Comparison of ENCODE assay signal across 20 mouse cellular contexts in the genomic region with DNA sequence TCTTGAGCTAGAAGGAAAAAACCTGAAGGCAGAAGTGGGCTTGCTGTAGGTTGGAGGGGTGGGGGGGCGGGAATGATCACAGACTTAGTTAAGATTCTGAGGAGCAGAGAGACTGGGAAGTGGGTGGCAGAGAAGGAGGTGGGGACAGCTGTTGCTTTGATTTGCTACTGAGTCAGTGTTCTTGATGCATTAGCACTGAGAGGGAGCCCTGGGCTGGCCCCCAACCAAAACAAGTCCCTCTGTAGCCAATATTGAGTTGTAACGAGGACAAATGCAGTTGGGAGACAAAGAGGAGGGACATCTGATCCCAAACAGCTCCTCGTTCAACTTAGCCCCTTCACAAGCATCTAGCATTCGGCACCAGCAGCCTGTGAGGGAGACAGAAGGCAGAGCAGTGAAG. TPM values are rescaled to one million over a fixed set of nuclear protein-coding genes. Genes with fewer than 3 reads are reported as not detected.
A peak's percentile ranks its signal among the peaks of the same experiment; 100 is the strongest.
DNase-seq lines count a peak whose midpoint lies in the region; ATAC-seq lines count a peak whose summit lies in the region.
"Had no signal": no experiment of that assay in that cellular context is flagged by ENCODE, and none has a peak within 500 bp of the region (broad histone marks: within the 10 kb centered on the region; RNA-seq: fewer than 3 reads in every experiment).

No protein-coding gene starts in this region.

- no peak overlapping the region for H3K9ac ChIP-seq in hindbrain, embryonic 11.5 days (ENCODE audit: low read depth, low read length)
- H3K9ac ChIP-seq: heart, embryonic 13.5 days; hindbrain, embryonic 14.5 days had no signal

- no peak overlapping the region for H3K4me2 ChIP-seq in hindbrain, embryonic 11.5 days (replicated peaks; ENCODE audit: low read depth, low read length)
- H3K4me2 ChIP-seq: heart, embryonic 13.5 days; hindbrain, embryonic 14.5 days; liver, embryonic 11.5 days had no signal

- no peaks in the 10 kb centered on the region for H3K27me3 ChIP-seq in hindbrain, embryonic 11.5 days (ENCODE audit: control insufficient read depth, insufficient read depth, low read length)
- H3K27me3 ChIP-seq: heart, embryonic 13.5 days had no signal

- no peak for ATAC-seq in hindbrain, embryonic 11.5 days (ENCODE audit: low FRiP score)

- DNase-seq in cerebellum, adult 9-11 months, result peak; percentile 33
- DNase-seq in cerebellum, postnatal 36 days, result no peak
- DNase-seq in frontal cortex, adult 2 months (ENCODE audit: extremely low spot score in 1 of 2, low spot score in 1 of 2), result peak; percentile 57 to 70
- no peak for DNase-seq in frontal cortex, postnatal 14 days (ENCODE audit: low spot score in 2 of 2)
- peak; percentile 74 for DNase-seq in right cerebral cortex, adult 18-20 months
- no peak for DNase-seq in right cerebral cortex, postnatal 4 days
- DNase-seq in hindbrain, embryonic 11.5 days (ENCODE audit: low spot score), result no peak
- DNase-seq in adrenal gland, adult (ENCODE audit: inconsistent age in 2 of 2, low spot score in 1 of 2), result no peak
- DNase-seq: adrenal gland, postnatal 25 days; gastrocnemius, postnatal 14 days; heart, adult 18-20 months; kidney, adult 8-10 months; kidney, postnatal 36 days; lung, adult 18-20 months; lung, postnatal 14 days; midbrain, embryonic 14.5 days had no signal

- H3K4me3 ChIP-seq in hindbrain, embryonic 11.5 days (ENCODE audit: low read depth, low read length), result no peak overlapping the region
- H3K4me3 ChIP-seq: embryonic facial prominence, embryonic 10.5 days; heart, embryonic 13.5 days had no signal

- no peaks in the 10 kb centered on the region for H3K36me3 ChIP-seq in hindbrain, embryonic 11.5 days (ENCODE audit: control insufficient read depth, insufficient read depth, low read length)
- H3K36me3 ChIP-seq: embryonic facial prominence, embryonic 10.5 days; heart, embryonic 13.5 days had no signal

- H3K9me3 ChIP-seq in hindbrain, embryonic 11.5 days (ENCODE audit: control insufficient read depth, low read length), result no peaks in the 10 kb centered on the region
- H3K9me3 ChIP-seq: embryonic facial prominence, embryonic 10.5 days; heart, embryonic 13.5 days had no signal

- no peaks in the 10 kb centered on the region for H3K4me1 ChIP-seq in hindbrain, embryonic 11.5 days (replicated peaks; ENCODE audit: control insufficient read depth, insufficient read depth, low read length)

- H3K27ac ChIP-seq in hindbrain, embryonic 11.5 days (ENCODE audit: low read depth, low read length), result no peak overlapping the region
- H3K27ac ChIP-seq: embryonic facial prominence, embryonic 10.5 days; heart, embryonic 13.5 days; hindbrain, embryonic 14.5 days had no signal

- WGBS in hindbrain, embryonic 11.5 days, result 49% methylated on average over 4 of the region's 4 CpGs

RNA-seq across cellular contexts. Expression of gene Aim2, which starts 7.1 kb away (rescaled TPM):
- 2.3 and 3.4 TPM in 2 replicates for polyA plus RNA-seq in frontal cortex, adult 2 months (2012; rRNA removed)
- polyA plus RNA-seq in hindbrain, embryonic 11.5 days (2014; fragmentation: Nextera tagmentation; extraction: Ambion mirVana), result 3.0 and 4.1 TPM in 2 replicates

RNA-seq across cellular contexts. Expression of gene Cadm3, which starts 9.7 kb away (rescaled TPM):
- 360 and 371 TPM in 2 replicates for polyA plus RNA-seq in frontal cortex, adult 2 months (2012; rRNA removed)
- polyA plus RNA-seq in hindbrain, embryonic 11.5 days (2014; fragmentation: Nextera tagmentation; extraction: Ambion mirVana), result 29.8 and 30.7 TPM in 2 replicates

RNA-seq across cellular contexts. Expression of gene Ackr1, which starts 24.2 kb away (rescaled TPM):
- 115 and 129 TPM in 2 replicates for polyA plus RNA-seq in frontal cortex, adult 2 months (2012; rRNA removed)
- 5.6 and 6.4 TPM in 2 replicates for polyA plus RNA-seq in hindbrain, embryonic 11.5 days (2014; fragmentation: Nextera tagmentation; extraction: Ambion mirVana)

Comparison
In these comparisons a context has a peak if more than half of its experiments do, and no peak if none do; other contexts are left out.
1. DNase-seq: peak in cerebellum, adult 9-11 months (single experiment), frontal cortex, adult 2 months (2 of 2) and right cerebral cortex, adult 18-20 months (single experiment); none in cerebellum, postnatal 36 days (0 of 2), frontal cortex, postnatal 14 days (0 of 2), right cerebral cortex, postnatal 4 days (single experiment), hindbrain, embryonic 11.5 days (single experiment) and adrenal gland, adult (0 of 2).
2. RNA of gene Cadm3, which starts 9.7 kb away (polyA plus RNA-seq): 360 to 371 TPM in frontal cortex, adult 2 months; 29.8 to 30.7 TPM in hindbrain, embryonic 11.5 days; every median in the first group is over 10 times any median in the second.
3. RNA of gene Ackr1, which starts 24.2 kb away (polyA plus RNA-seq): 115 to 129 TPM in frontal cortex, adult 2 months; 5.6 to 6.4 TPM in hindbrain, embryonic 11.5 days; every median in the first group is over 10 times any median in the second.